Mouse (Mus musculus) kidney, adult 2 months (tissue): Measurements from ENCODE around the gene Akap10.

Experiments
- CTCF ChIP-seq: fragments of 200-500 bp; conservative IDR thresholded peaks from 2 replicates; pipeline ENCODE4 v1.5.1; 2011; ENCODE audit warnings: low read depth, mild to moderate bottlenecking, control low read depth, low read length, moderate library complexity, mixed read lengths; ENCODE audit not compliant: insufficient read depth, insufficient read length
- POLR2A ChIP-seq: fragments of 200-500 bp; IDR thresholded peaks from one replicate; pipeline ENCODE4 v1.6.1; 2011; ENCODE audit warnings: low read depth, low read length, control low read depth

DNA sequence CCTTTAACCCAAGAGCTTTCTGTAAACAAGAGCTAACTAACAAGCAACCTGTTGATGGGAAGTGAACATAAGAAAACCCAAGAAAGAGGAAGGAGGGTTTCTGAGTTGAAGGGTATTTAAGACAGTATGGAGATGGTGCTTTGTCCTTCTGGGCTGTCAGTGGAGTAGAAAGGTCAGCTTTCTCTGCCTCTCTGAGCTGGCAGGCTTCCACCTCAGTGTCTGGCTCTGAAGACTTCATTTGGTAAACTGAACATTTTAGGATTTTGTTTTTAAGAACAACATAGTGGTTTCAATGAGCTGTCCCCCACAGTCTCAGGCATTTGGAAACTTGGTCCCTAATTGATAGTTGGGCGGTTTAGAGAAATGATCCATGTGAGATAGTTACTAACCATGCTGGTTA lies 7.7 kb upstream of the Akap10 start:
- TF ChIP-seq CTCF = no peak
- TF ChIP-seq POLR2A = no peak
